In genomic region chr2:167302641-167303040, GRCm38 (mm10) we compare ENCODE assay signal across 17 mouse cellular contexts. TPM values are rescaled to one million over a fixed set of nuclear protein-coding genes. Genes with fewer than 3 reads are reported as not detected.
A peak's percentile ranks its signal among the peaks of the same experiment; 100 is the strongest.
DNase-seq lines count a peak whose midpoint lies in the region; ATAC-seq and TF ChIP-seq lines count a peak whose summit lies in the region.
"Had no signal": no experiment of that assay in that cellular context is flagged by ENCODE, and none has a peak within 500 bp of the region (broad histone marks: within the 10 kb centered on the region; RNA-seq: fewer than 3 reads in every experiment).

No protein-coding gene starts in this region.

- peak; percentile 11 for DNase-seq in adrenal gland, adult 8-10 months
- no peak for DNase-seq in adrenal gland, postnatal 25 days
- DNase-seq in hindbrain, postnatal 0 days (ENCODE audit: low spot score): no peak
- DNase-seq in right cerebral cortex, postnatal 10 days (ENCODE audit: low spot score in 2 of 2): peak; percentile 10 to 12
- no peak for DNase-seq in right cerebral cortex, postnatal 14 days
- DNase-seq in layer of hippocampus, postnatal 36 days: peak; percentile 0
- no peak for DNase-seq in urinary bladder, adult 18-20 months (ENCODE audit: low spot score in 2 of 2)
- DNase-seq: retina, postnatal 1 day; thymus, adult 18-20 months had no signal

- no peaks in the 10 kb centered on the region for H3K27me3 ChIP-seq in hindbrain, embryonic 13.5 days
- no peaks in the 10 kb centered on the region for H3K27me3 ChIP-seq in hindbrain, postnatal 0 days (ENCODE audit: insufficient read depth, low read length)
- H3K27me3 ChIP-seq: CH12.LX; embryonic facial prominence, embryonic 13.5 days; midbrain, embryonic 13.5 days; neural tube, embryonic 12.5 days had no signal

- no peaks in the 10 kb centered on the region for H3K9me3 ChIP-seq in hindbrain, embryonic 13.5 days
- no peaks in the 10 kb centered on the region for H3K9me3 ChIP-seq in hindbrain, postnatal 0 days (ENCODE audit: low read length)
- H3K9me3 ChIP-seq: embryonic facial prominence, embryonic 13.5 days; hindbrain, embryonic 10.5 days; midbrain, embryonic 13.5 days; neural tube, embryonic 12.5 days had no signal

- peaks cover 55% of the 10 kb centered on the region for H3K36me3 ChIP-seq in hindbrain, embryonic 13.5 days
- peaks cover 8% of the 10 kb centered on the region; the same call in 1 of the 2 replicates for H3K36me3 ChIP-seq in hindbrain, postnatal 0 days (ENCODE audit: insufficient read depth, low read length)

- TF ChIP-seq CTCF in hindbrain, postnatal 0 days (IDR thresholded peaks at IDR 0.05; ENCODE audit: low read depth): no peak

- H3K4me2 ChIP-seq in hindbrain, embryonic 13.5 days: no peak overlapping the region
- H3K4me2 ChIP-seq in hindbrain, postnatal 0 days (ENCODE audit: low read depth, low read length): no peak overlapping the region
- H3K4me2 ChIP-seq: embryonic facial prominence, embryonic 13.5 days; heart, embryonic 11.5 days; midbrain, embryonic 13.5 days; neural tube, embryonic 12.5 days had no signal

- H3K27ac ChIP-seq in hindbrain, embryonic 13.5 days: no peak overlapping the region
- no peak overlapping the region for H3K27ac ChIP-seq in hindbrain, postnatal 0 days
- H3K27ac ChIP-seq: embryonic facial prominence, embryonic 13.5 days; hindbrain, embryonic 10.5 days; midbrain, embryonic 13.5 days; neural tube, embryonic 12.5 days had no signal

- no peak overlapping the region for H3K4me3 ChIP-seq in hindbrain, embryonic 13.5 days
- H3K4me3 ChIP-seq in hindbrain, postnatal 0 days (ENCODE audit: low read length): no peak overlapping the region
- H3K4me3 ChIP-seq: embryonic facial prominence, embryonic 13.5 days; hindbrain, embryonic 10.5 days; midbrain, embryonic 13.5 days; neural tube, embryonic 12.5 days had no signal

- 87% methylated on average over 1 of the region's 1 CpGs for WGBS in hindbrain, embryonic 13.5 days
- 69% methylated on average over 1 of the region's 1 CpGs for WGBS in hindbrain, postnatal 0 days

- ATAC-seq in hindbrain, embryonic 13.5 days (ENCODE audit: low FRiP score): no peak
- ATAC-seq in hindbrain, postnatal 0 days: no peak
- ATAC-seq: intestine, embryonic 16.5 days; midbrain, embryonic 13.5 days had no signal

- H3K4me1 ChIP-seq in hindbrain, embryonic 13.5 days (replicated peaks): peaks cover 30% of the 10 kb centered on the region
- peaks cover 15% of the 10 kb centered on the region; the same call in 1 of the 2 replicates for H3K4me1 ChIP-seq in hindbrain, postnatal 0 days (ENCODE audit: insufficient read depth, low read length)

- peak overlapping the region; percentile 39; the same call in 1 of the 2 replicates for H3K9ac ChIP-seq in hindbrain, embryonic 13.5 days
- H3K9ac ChIP-seq in hindbrain, postnatal 0 days (replicated peaks; ENCODE audit: low read length): no peak overlapping the region
- H3K9ac ChIP-seq: embryonic facial prominence, embryonic 13.5 days; midbrain, embryonic 13.5 days; neural tube, embryonic 12.5 days had no signal

RNA-seq across cellular contexts. Expression of gene B4galt5, which starts 46.3 kb away (rescaled TPM):
- total RNA-seq in adrenal gland, adult 8-10 months (2022): 100 to 1,000 TPM in 2 of 4 experiments, 10 to 100 TPM in 2; 85.7 to 181 (median 114) TPM
- 72.9 and 78.8 TPM in 2 replicates for total RNA-seq in adrenal gland, postnatal 25 days (2021)
- polyA plus RNA-seq in hindbrain, embryonic 13.5 days (2015; fragmentation: Nextera tagmentation; extraction: Ambion mirVana): 12.3 and 12.5 TPM in 2 replicates
- total RNA-seq in hindbrain, postnatal 0 days (2014; rRNA removed): 60.5 and 67.5 TPM in 2 replicates
- polyA plus RNA-seq in hindbrain, postnatal 0 days (2015; fragmentation: Nextera tagmentation; extraction: Ambion mirVana): 28.9 and 31.5 TPM in 2 replicates
- 10 to 100 TPM; 44.2 to 49.7 TPM for total RNA-seq in layer of hippocampus, postnatal 36 days (2021)

Comparison
In these comparisons a context has a peak if more than half of its experiments do, and no peak if none do; other contexts are left out.
1. DNase-seq: peak in adrenal gland, adult 8-10 months (single experiment), right cerebral cortex, postnatal 10 days (2 of 2) and layer of hippocampus, postnatal 36 days (2 of 2); none in adrenal gland, postnatal 25 days (single experiment), hindbrain, postnatal 0 days (single experiment), right cerebral cortex, postnatal 14 days (single experiment) and urinary bladder, adult 18-20 months (0 of 2).